Mouse (Mus musculus) Muller cell, postnatal 12 days (primary cell): ENCODE data around the gene Syne4.
A peak's percentile ranks its signal among the peaks of the same experiment; 100 is the strongest.

Experiments
- DNase-seq: peaks from one replicate; pipeline ENCODE4 v3.0.0-alpha.2; 2015; ENCODE audit errors: inconsistent ontology term

Gene Syne4

GRCm38 (mm10) chr7:30314721-30315155, at the start of gene Syne4:
Gene Syne4 (plus strand): TSS chr7:30314807.
- DNase-seq, result no peak

DNA sequence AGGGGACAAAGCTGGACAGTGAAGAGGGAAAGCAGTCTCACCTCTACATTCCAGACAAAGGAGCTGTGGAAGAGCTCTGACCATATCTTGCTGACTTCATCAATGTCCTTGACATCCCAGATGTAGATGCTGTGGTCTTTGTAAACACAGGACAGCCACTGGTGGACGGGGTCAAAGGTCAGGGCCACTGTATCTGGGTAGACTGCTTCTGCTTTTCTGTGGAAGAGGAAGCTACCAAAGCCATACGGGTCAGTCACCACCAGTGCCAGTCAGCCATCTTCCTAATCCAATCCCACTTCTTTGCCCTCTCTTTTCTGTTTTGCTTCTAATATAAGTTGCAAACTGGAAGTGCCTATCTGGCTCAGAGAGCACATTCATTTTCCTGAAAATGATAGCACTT, 49.6 kb upstream of the Syne4 start:
- DNase-seq, result no peak

DNA sequence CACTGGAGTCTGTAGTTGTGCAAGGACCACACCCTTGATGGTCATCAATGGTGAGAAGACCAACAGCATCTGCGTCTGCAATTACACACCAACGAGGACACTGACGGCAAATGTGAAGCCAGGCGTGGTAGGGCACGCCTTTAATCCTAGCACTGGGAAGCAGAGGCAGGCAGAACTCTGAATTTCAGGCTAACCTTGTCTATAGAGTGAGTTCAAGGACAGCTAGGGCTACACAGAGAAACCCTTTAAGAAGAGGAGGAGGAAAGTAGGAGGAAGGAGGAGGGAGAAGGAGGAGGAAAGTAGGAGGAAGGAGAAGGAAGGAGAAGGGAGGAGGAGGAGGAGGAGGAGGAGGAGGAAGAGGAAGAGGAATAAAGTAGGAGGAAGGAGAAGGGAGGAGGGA, 49.1 kb upstream of the Syne4 start:
- DNase-seq, result no peak

- DNase-seq, result no peak
Observed at GRCm38 (mm10) chr7:30265935-30266334, 48.7 kb upstream of the Syne4 start.

DNA sequence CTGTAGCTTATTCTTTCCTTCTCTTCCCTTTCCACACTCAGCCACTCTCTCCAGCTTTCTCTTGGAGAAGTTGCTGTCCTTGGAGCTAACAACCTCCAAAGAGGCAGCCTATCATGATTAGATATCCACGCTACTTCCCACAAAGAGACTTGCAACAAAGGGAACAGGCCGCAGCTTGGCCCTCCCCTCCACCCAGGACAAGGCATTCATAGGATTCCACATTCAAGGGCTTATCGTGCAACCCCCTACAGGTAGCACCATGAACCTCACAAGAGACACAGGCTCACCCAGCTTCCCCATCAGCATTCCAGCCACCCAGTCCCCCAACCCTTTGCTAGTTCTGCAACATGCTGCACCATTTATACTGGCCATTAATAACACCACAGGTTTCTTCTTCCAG, 47.8 kb upstream of the Syne4 start:
- no peak for DNase-seq

DNA sequence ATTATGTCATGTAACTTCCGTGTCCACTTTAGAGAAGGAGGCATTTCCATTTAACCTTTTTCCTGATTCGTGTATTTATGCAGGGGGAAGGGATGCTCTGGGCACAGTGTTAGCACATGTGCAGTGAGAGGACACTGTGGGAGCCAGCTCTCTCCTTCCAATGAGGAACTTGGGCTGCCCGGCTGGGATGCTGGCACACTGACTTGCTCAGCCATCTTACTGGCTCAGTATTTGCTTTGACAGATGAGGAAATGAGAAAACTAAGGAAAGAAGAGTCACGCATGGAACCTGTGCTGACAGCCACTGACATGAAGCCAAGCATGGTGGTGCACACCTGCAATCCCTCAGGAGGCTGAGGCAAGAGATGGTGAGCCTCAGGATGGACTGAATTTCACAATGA, 45.0 kb upstream of the Syne4 start:
- no peak for DNase-seq

GRCm38 (mm10) chr7:30274383-30274782, 40.2 kb upstream of the Syne4 start:
- DNase-seq, result no peak

DNA sequence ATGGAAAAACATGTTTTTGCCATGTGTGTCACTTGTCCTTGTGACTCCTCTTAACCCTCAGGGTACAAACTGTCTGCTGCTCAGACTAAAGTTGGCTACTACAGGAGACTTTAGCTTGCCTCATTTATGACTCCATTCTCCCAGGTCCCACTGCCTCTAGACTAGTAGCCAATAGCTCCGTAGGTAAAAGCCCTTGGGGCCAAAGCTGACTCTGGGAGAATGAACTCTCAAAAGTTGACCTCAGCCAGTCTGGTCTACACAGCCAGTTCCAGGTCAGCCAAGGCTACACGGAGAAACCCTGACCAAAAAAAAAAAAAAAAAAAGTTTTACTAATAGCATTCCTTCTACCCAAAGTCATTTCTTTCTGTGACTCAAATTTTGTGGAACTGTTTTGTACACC, 35.7 kb upstream of the Syne4 start:
- no peak for DNase-seq

- no peak for DNase-seq
Observed at GRCm38 (mm10) chr7:30279536-30279935, 35.1 kb upstream of the Syne4 start.

DNA sequence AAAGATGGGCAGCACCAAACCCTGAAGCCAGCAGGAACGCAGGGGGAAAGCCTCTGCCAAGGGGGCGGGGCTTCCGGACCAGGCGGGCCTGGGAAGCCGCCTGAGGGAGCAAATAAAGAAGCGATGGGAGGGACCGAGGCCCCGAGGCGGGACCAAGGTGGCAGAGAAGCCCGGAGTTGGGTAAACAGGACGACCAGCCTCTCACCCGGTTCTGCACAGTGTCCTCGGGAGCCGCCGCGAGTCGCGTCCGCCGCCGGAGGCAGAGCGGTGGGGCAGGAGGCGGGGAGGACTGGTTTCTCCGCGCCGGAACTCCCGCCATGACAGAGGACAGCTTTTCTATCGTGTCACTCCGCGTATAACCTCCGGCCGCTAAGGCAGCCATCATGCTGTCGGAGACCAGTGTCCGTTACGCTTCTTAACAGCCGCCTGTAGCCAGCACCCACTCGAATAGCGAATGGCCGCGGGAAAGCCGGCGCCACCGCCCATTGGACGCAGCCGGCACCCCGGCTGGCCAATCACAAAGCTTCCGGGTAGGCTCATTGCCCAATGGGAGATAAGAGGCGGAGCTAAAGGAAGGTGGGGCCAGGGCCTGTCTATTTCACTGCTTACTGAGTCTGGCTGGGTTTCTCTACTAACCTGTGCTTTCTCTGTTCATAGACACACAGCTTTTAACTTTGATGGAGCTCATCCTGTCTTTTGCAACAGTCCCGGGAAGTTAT, 34.5 kb upstream of the Syne4 start, which contains the start of the genes Thap8 and Wdr62:
Thap8 (plus strand) TSS at position 144 of the 719 bp plus-strand sequence.
Wdr62 (minus strand) TSS at position 469 of the 719 bp plus-strand sequence.
- DNase-seq, result peak; percentile 97

GRCm38 (mm10) chr7:30280670-30281138, 33.9 kb upstream of the Syne4 start:
- DNase-seq, result peak; percentile 94

- DNase-seq, result no peak
Observed at GRCm38 (mm10) chr7:30281522-30281921, 33.1 kb upstream of the Syne4 start.

- DNase-seq, result no peak
Observed at GRCm38 (mm10) chr7:30282740-30283139, 31.9 kb upstream of the Syne4 start.

- DNase-seq, result peak; percentile 52
Observed at GRCm38 (mm10) chr7:30286701-30287410, 27.8 kb upstream of the Syne4 start.

DNA sequence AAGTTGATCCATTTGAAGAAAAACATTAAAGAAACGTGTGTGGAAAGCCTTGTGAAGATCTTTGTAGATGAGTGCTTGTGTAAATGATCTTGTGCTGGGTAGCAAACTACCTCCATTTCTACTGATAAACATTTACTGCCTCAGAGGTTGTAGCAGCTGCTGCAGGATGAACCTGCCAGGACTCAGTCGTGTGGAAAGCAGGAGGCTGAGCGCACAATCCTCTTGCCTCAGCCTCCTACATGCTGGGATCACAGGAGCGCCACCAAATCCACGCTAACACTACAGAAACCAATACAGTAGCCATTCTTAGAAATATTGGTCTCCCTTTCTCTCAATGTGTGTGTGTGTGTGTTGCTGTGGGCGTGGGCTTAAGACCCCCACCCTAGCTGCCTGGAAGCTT, 26.6 kb upstream of the Syne4 start:
- no peak for DNase-seq

- no peak for DNase-seq
Observed at GRCm38 (mm10) chr7:30289071-30289713, 25.4 kb upstream of the Syne4 start.

GRCm38 (mm10) chr7:30289714-30290399, 24.8 kb upstream of the Syne4 start:
- DNase-seq, result no peak

DNA sequence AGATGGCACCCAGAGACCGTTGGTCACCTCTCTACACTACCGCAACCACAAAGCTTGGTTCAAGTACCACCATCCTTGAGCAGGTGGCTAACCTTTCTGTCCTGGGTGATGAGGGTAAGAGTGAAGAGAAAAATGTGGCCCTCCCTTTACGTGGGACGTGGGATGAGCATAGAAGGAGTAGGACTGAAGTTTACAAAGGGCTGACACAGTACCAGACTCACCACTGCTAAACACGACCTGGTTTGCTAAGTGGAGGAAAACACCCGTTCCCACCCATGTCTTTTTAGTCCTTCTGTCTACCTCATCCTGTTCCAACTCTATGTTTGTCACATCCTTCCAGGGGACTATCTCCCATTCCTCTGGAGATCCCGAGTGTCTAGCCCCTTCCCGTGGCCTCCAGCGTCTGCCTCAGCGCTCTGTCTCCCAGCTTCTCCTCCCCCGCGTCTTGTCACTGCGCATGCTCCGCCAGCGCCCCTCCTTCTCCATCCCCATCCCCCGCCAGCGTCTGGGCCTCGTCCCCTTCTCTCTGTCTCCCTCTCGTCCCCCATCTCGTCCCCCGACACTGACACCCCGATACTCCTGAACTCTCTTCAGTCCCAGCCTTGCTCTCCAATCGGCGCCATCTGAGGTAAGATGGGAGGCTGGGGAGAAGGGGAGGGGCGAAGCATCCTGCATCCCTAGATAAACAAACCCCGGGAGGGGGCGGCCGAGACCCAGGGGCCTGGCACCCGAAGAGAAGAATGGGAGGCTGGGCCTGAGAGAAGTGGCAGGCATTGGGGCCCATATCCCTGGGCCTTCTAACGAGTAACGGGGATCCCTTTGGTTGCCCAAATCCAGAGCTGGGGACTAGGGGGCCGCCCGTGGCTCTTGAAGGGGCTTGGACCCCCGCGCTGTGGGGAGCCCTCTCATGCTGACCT, 23.1 kb upstream of the Syne4 start, which contains the start of gene Clip3:
Clip3 (plus strand) TSS at position 514 of the 917 bp plus-strand sequence.
- peak; percentile 88 for DNase-seq

GRCm38 (mm10) chr7:30293795-30294194, 20.8 kb upstream of the Syne4 start:
- peak; percentile 45 for DNase-seq

DNA sequence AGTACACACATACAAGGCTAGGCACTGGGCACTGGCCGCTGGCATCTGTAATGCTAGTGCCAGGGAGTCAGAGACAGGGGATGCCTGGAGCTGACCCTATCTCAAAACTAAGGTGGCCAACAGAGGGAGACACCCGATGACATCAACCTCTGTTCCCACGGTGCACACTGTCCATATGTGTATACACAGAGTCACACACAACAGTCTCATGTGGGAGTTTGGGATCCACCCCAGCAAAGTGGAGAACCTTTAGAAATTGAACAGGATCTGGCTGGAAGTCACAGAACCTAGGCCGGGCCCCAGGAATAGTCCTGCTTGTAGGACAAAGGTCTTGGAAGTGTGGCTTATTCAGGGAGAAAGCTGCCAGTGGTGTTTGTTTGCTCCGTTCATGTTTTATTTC, 20.3 kb upstream of the Syne4 start:
- DNase-seq, result no peak

DNA sequence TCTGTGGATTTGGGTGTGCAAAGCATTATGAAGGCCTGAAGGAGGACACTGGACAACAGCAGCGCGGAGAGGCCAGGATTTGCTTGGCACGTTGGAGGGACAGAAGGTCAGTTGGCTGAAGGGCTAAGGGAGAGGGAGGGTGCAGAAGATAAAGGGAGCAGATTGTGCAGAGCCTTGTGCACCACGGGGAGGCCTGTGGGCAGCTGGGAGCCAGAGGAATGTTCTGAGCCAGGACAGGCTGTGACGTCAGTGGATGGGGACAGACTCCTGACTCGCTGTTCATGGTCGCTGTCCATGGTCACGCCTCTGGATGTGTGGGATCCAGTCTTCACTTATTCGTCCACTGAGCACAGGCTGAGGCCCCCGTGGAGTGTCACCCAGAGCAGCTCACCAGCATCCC, 19.5 kb upstream of the Syne4 start:
- DNase-seq, result peak; percentile 75
